Mouse (Mus musculus) ES-Bruce4 (cell line): ENCODE results near the gene Bfsp1.

ENCODE experiments used
- CTCF ChIP-seq: IDR thresholded peaks from one replicate; pipeline ENCODE4 v1.8.1; 2011; ENCODE audit warnings: low read depth, low read length
- POLR2A ChIP-seq: IDR thresholded peaks from one replicate; pipeline ENCODE4 v1.8.1; 2011; ENCODE audit warnings: low read length; ENCODE audit not compliant: insufficient read depth

GRCm38 (mm10) chr2:143900821-143901351, 37.9 kb upstream of the Bfsp1 start:
- no peak for TF ChIP-seq CTCF
- no peak for TF ChIP-seq POLR2A
